Mouse (Mus musculus): ENCODE data around the gene Bsph2. TPM values are rescaled to one million over a fixed set of nuclear protein-coding genes. Genes with fewer than 3 reads are reported as not detected.
A peak's percentile ranks its signal among the peaks of the same experiment; 100 is the strongest.

Gene Bsph2
- not detected for total RNA-seq (2021)
- long read RNA-seq, experiment 1 = 0 reads
- long read RNA-seq, experiment 2 = 0 reads

DNA sequence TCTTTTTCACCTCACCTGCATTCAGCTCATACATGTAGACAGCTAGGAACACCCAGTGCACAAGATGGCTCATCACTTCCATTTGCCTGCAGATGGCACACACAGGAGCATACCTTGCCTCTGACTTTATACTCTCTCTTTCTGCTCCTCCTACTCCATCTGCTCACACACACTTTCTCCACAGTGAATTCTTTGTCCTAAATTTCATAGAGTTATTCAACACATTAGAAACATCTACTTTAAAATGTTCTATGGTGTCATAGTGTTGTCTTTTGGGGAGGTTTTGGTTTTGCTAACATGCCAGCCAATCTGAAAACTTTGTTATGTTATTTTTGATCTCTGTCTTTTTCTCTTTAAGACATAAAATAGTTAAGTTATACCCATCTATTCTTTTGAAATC lies at the start of gene Bsph2:
Bsph2 (minus strand) TSS at position 101 of the 400 bp plus-strand sequence.
- no peak for DNase-seq
- intact Hi-C loops (cut with DNase I) = no loop called here

DNA sequence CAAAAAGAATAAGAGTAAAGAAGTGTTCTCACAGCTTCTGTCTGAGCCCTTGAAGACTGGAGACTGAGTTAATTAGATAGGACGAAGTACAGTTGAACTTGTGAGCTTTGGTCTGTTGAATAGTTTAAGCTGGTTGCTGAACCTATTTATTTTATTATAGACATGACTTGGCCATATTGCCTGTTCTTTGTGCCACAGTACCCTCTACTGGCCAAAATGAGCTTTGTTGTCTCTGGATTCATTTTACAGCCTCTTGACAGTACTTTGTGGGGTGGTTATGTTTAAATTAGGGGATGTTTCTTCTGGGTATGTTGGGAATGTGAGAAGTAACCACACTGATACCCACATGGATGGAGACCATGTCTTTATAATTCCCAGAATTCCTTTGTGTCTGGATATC lies 59.3 kb downstream of the Bsph2 start:
- intact Hi-C loops (cut with DNase I) = loop anchor here (5.0 kb wide), 1 partner anchor 224 kb away; no protein-coding TSS in a partner anchor
- peak in 1 of 2 experiments; percentile 26 for DNase-seq

Other genes starting within 250 kb of the Bsph2 start
- under 1 TPM in 1 of 2 experiments, not detected in 1; 0.10 TPM for gene Pla2g4c, start 246.4 kb downstream of the Bsph2 start, total RNA-seq (2021)
- gene Cabp5, start 172.9 kb downstream of the Bsph2 start, total RNA-seq (2021) = not detected
- gene Bsph1, start 120.2 kb downstream of the Bsph2 start, total RNA-seq (2021) = not detected
- not detected for gene Sult2a5, start 52.9 kb upstream of the Bsph2 start, total RNA-seq (2021)
- not detected for gene Sult2a2, start 162.4 kb upstream of the Bsph2 start, total RNA-seq (2021)